Mouse (Mus musculus) gastrocnemius, adult 18-20 months (tissue): ENCODE data around the gene Smim14. TPM values are rescaled to one million over a fixed set of nuclear protein-coding genes. Genes with fewer than 3 reads are reported as not detected.
"Not testable (repeated sequence)": the region's sequence is repeated elsewhere in the genome, so short reads cannot be mapped to it uniquely, and the experiment has no call there.

Source experiments
- DNase-seq: peaks from one replicate; pipeline ENCODE4 v3.0.0; 2021; ENCODE audit warnings: low spot score
- total RNA-seq, 2 experiments: library from RNA; stranded (reverse); gene quantifications; 2 replicates each; pipeline ENCODE4 v1.2.3; 2021

The Smim14 gene
- total RNA-seq, 2 experiments from 2014 or later: 29.6 to 39.0 TPM

DNA sequence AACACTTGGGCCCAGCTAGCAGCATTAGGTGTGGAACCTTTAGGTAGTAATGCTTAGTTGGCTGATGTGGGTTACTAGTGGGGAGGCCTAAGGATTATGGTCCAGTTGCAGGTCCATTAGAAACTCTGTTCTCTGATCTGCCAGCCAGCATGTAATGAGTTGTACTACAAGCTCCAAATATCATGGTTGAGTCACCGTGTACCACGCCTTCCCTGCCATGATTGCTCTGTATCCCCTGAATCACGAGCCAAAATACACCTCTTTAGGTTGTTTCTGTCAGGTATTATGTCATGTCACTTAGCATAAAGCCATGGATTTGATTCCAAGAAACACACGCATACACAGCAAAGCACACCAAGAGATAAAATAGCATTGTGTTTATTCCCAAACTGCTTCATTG, 12.2 kb downstream of the Smim14 start:
- no peak for DNase-seq

DNA sequence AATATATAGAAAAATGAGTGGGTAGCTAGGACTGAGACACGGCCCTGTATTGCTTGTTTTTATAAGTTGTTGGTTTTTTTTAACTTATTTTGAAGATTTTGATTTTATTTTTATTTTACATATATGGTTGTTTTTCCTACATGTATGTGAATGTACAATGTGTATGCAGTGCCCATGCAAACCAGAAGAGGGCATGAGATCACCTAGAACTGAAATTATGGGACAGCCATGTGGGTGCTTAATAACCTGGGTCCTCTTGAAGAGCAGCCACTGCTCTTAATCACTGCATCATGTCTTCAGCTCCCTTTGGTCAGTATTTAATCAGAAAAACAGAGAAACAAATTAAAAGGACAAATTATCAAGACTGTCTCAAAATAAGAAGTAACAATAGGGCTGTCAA, 15.2 kb downstream of the Smim14 start:
- no peak for DNase-seq

GRCm38 (mm10) chr5:65514635-65515278, 22.2 kb downstream of the Smim14 start:
- no peak for DNase-seq

DNA sequence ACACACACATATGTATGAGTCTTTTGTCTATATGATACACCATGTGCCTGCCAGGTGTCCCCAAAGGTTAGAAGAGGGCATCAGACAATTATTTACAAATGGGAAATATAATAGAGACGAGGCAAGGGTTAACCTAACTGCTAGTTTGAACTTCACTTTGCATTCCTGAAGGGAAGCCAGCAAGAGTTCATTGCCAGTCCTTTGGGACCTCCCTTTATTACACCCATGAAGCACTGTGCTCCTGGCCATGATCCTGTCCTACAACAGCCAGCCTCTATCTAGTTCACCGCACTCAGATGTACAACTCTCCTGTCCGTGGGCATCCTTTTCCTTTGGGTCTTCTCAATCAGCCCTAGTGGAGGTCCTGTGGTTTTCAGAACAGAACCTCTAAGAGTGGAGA, 23.5 kb downstream of the Smim14 start:
- DNase-seq: peak; percentile 30

GRCm38 (mm10) chr5:65508395-65508794, 28.6 kb downstream of the Smim14 start:
- peak; percentile 68 for DNase-seq

DNA sequence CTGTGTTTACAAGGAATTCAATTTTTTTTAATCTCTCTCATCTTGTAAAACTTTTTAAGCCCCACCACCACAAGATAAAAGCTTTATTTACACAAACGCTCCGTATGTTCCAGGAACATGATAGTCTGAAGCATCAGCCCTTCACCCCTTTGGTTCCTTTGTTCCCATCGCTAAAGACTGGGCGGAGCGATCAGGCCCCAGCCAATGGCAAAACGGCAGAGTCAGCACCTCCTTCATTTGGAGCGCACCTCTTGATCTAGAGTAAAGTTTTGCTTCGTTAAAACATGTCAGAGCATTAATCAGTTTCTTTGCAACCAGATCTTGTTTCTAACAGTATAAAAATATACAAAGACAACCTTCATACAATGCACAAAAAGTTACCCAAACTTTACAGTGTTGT, 31.2 kb downstream of the Smim14 start:
- DNase-seq: no peak

- no peak for DNase-seq
These were observed 35.6 kb downstream of the Smim14 start for GRCm38 (mm10) chr5:65501407-65501806.

DNA sequence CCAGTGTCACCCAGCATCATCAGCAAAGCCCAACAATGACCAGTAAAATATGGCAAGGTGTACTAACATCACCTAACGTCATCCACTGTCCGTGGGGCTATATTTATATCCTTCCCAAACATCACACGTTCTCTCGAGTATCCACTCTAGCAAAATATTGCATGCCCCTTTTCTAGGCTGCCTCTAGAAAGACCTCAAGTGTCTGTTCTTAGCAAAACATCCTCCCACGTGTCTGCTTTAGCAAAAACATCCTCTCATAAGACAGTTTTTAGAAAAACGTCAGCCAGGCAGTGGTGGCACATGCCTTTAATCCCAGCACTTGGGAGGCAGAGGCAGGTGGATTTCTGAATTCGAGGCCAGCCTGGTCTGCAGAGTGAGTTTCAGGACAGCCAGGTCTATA, 36.8 kb downstream of the Smim14 start:
- DNase-seq: no peak

DNA sequence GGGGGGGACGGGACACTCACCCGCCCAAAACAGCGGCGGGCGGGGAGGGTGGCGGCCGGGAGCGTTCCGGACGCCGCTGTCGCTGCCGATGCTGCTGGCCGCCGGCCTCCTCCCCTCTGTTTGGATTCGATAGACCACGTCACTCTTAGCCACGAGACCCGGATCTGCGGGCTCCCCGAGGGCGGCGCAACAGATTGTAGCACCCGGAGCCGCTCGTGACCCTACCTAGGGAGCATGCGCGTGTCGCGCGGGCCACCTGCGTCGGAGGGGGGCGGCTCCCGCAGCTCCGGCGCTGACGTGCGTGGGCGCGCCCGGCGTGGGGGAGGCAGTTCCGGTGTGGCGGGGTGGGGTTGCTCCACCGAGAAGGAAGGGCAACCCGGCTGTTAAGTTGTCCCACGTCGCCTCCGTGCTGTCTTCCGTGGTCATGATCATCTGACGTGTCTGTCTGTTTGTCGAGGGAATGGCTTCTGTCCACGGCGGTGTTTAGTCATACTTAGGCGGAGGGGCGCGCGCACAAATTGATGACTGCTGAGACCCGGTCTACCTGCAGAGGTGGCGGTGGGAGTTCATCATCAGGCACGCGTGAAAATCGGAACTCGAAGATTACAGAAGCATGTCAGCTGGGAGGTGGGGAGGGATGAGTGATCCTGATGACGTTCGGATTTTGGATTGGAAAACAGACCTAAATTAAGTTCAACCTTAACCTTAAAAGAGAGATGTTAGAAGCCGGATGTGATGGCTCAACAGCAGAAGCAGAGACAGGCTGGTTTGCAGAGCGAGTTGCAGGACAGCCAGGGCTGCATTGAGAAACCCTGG, 44.1 kb downstream of the Smim14 start, which contains the start of gene Gm43552:
Gm43552 (minus strand) TSS at position 118 of the 816 bp plus-strand sequence.
- peak; percentile 95 for DNase-seq

DNA sequence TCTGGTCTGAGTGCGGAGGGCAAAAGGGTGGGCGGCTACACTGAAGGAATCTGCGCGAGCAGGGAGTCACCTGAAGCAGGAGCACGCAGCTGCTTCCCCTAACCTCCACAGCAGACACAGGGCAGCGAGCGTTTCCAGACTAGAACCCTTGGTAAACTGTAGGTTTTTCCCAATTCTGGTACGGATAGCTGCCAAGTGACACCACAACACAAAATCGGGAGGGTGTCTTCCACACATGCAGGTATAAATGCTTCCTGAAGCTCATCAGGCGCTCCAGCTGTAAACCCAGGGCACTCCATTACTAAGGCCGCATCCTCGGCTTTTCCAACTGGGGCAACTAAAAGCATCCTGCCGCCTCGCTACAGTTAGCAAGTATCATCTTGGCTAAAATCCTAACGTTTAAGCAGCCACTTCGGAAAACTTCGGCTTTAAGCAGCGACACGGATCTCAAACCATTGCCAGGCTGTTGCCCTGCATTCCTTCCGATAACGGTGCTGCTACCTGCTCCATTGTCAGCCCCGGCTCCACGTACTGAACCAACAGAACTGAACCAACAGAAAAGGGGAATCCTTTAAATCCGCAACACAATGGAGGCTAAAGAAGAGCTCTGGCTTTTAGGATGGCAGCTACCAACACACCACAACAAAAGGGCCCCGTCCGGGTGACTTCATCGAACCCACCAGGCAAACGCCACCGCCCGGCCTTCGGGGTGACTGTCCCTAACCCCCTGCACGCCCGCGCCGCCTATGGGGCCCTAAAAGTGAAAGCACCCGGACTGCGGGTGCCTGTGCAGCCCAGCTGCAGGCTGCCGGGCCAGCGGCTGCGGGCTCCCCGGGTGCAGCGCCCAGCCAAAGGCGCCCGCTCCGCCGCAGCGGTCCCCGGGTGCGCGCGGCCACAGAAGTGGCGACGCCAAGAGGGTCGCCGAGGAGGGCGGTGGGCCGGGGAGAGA, 44.9 kb downstream of the Smim14 start:
- DNase-seq: peak; percentile 67

GRCm38 (mm10) chr5:65489830-65490229, 47.2 kb downstream of the Smim14 start:
- DNase-seq: peak; percentile 51

DNA sequence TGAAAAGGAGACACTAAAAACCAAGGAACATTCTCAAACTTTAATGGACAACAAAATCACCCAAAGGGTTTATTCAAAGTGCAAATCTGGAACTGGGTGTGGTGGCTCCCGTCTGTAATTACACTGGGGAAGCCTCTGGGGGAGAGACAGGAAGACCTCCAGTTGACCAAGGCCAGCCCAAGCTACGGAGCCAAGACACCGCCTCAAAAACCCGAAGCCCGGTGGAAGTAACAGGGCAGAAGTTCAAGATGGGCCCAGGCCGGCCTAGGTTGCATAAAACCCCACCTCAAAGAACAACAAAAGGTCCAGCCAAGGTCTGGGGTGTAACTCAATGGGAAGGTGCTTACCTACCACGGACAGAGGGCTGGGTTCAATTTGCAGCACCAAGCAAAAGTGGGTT, 48.3 kb downstream of the Smim14 start:
- peak; percentile 69 for DNase-seq

DNA sequence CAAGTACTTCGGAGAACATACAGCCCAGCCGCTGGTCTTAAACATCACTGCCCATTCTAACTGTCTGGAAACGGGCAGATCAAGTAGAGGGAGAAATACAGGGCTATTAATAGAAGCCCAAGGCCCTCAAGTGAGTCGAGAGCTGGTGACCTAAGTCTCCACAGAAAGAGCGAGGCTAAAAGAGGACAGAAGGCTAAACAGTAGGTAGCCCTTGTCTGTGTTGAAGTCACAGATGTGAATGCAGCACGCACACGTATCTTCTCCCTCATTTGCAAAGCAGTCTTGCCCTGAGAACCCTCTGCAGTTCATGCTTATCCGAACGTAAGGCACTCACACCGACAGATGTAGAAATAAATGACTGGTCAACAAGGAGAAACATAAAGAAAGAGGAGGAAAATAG, 49.6 kb downstream of the Smim14 start:
- no peak for DNase-seq

DNA sequence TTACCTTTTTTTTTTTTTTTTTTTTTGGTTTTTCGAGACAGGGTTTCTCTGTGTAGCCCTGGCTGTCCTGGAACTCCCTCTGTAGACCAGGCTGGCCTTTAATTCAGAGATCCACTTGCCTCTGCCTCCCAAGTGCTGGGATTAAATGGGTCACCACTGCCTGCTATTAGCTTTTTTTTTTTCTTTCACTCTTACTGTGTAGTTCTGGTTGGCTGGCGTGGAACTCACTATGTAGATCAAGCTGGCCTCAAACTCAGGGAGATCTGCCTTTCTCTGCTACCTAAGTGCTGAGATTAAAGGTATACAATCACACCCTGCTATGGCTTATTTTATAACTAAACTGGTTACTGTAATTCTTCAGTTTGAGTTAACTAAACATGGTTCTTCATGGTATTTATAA, 50.5 kb downstream of the Smim14 start:
- DNase-seq: no peak

DNA sequence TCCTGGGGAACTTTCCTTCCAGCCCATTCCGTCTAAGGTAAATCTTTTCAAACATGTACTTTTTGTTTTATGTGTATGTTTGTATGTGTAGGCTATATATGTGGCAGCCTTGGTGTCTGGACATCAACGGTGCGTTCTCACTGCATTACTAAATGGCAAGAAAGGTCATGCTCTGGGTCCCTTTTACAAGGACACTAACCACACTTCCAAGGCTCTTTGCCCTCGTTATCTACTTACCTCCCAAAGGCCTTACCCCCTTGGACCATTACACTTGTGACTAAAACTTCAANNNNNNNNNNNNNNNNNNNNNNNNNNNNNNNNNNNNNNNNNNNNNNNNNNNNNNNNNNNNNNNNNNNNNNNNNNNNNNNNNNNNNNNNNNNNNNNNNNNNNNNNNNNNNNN, 54.0 kb downstream of the Smim14 start:
- DNase-seq: no peak

DNA sequence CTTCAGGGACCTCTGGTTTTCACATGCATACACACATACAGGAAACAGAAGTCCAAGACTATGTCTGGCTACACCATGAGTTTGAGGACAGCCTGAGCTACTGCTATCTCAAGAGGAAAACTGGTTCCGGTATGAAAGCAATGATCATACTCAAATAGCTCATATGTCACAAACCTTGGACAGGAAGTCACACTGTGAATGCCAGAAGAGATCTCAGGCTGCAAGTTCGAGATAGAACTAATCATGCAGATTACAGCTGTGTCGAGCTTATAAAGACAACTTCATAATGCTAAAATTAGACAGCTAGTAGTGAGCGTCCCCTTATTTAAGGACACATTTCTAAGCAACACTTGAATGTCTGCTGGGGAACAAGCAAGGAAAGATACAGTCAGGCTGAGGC, 56.5 kb downstream of the Smim14 start:
- DNase-seq: no peak

GRCm38 (mm10) chr5:65479681-65480445, 57.1 kb downstream of the Smim14 start:
- DNase-seq: no peak

DNA sequence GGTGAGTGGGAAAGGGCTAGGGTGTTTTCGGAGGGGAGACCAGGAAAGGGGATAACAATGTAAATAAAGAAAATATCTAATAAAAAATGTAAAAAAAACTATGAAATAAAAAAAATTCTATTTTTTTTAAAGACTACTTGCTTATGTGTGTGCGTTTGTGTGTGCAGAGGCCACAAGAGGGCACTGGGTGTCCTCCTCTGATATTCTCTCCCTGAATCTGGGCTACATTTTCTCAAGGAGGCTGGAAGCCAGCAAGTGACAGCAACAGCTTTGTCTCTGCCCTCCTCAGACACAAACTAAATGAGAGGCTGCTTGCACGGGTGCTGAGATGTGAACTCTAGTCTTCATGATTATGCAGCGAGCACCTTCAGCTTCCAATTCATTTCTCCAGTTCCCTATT, 58.8 kb downstream of the Smim14 start:
- peak; percentile 63 for DNase-seq

GRCm38 (mm10) chr5:65476739-65477138, 60.2 kb downstream of the Smim14 start:
- not testable (repeated sequence) for DNase-seq

- no peak for DNase-seq
These were observed 61.2 kb downstream of the Smim14 start for GRCm38 (mm10) chr5:65475806-65476205.

- no peak for DNase-seq
These were observed 67.2 kb downstream of the Smim14 start for GRCm38 (mm10) chr5:65469766-65470165.
